Mouse (Mus musculus) kidney, postnatal 25 days (tissue): Measurements from ENCODE around the gene Atoh8.

Experiments used
- DNase-seq, 2 experiments: peaks; one replicate each; pipeline ENCODE4 v3.0.0; 2021; ENCODE audit warnings: mixed read lengths in 2 of 2

Atoh8 gene

GRCm38 (mm10) chr6:72189061-72189863, 46.1 kb downstream of the Atoh8 start:
- DNase-seq = peak; percentile 58 to 65

GRCm38 (mm10) chr6:72186809-72187208, 48.6 kb downstream of the Atoh8 start:
- DNase-seq = no peak

- DNase-seq = peak; percentile 73 to 93
Observed at GRCm38 (mm10) chr6:72185893-72186490, 49.4 kb downstream of the Atoh8 start.

GRCm38 (mm10) chr6:72184576-72184975, 50.8 kb downstream of the Atoh8 start:
- DNase-seq = no peak

GRCm38 (mm10) chr6:72179562-72180502, 55.5 kb downstream of the Atoh8 start:
- DNase-seq = no peak

GRCm38 (mm10) chr6:72179006-72179405, 56.4 kb downstream of the Atoh8 start:
- DNase-seq = no peak

- DNase-seq = no peak
Observed at GRCm38 (mm10) chr6:72177417-72177816, 58.0 kb downstream of the Atoh8 start.

- DNase-seq = no peak
Observed at GRCm38 (mm10) chr6:72176004-72176403, 59.4 kb downstream of the Atoh8 start.

- no peak for DNase-seq
Observed at GRCm38 (mm10) chr6:72175419-72175818, 60.0 kb downstream of the Atoh8 start.

- DNase-seq = no peak
Observed at GRCm38 (mm10) chr6:72173350-72173749, 62.0 kb downstream of the Atoh8 start.

GRCm38 (mm10) chr6:72171391-72171790, 64.0 kb downstream of the Atoh8 start:
- DNase-seq = no peak

- no peak for DNase-seq
Observed at GRCm38 (mm10) chr6:72165907-72166306, 69.5 kb downstream of the Atoh8 start.

- DNase-seq = peak; percentile 84 to 94
Observed at GRCm38 (mm10) chr6:72164321-72165275, 70.8 kb downstream of the Atoh8 start.

GRCm38 (mm10) chr6:72162155-72162890, 73.1 kb downstream of the Atoh8 start:
- peak; percentile 85 to 92 for DNase-seq

GRCm38 (mm10) chr6:72161751-72162150, 73.6 kb downstream of the Atoh8 start:
- DNase-seq = no peak

GRCm38 (mm10) chr6:72160991-72161390, 74.4 kb downstream of the Atoh8 start:
- DNase-seq = no peak

GRCm38 (mm10) chr6:72159861-72160395, 75.4 kb downstream of the Atoh8 start:
- no peak for DNase-seq

GRCm38 (mm10) chr6:72158966-72159764, 76.2 kb downstream of the Atoh8 start:
- no peak for DNase-seq
